ENCODE assay signal across 8 mouse cellular contexts in the genomic region with DNA sequence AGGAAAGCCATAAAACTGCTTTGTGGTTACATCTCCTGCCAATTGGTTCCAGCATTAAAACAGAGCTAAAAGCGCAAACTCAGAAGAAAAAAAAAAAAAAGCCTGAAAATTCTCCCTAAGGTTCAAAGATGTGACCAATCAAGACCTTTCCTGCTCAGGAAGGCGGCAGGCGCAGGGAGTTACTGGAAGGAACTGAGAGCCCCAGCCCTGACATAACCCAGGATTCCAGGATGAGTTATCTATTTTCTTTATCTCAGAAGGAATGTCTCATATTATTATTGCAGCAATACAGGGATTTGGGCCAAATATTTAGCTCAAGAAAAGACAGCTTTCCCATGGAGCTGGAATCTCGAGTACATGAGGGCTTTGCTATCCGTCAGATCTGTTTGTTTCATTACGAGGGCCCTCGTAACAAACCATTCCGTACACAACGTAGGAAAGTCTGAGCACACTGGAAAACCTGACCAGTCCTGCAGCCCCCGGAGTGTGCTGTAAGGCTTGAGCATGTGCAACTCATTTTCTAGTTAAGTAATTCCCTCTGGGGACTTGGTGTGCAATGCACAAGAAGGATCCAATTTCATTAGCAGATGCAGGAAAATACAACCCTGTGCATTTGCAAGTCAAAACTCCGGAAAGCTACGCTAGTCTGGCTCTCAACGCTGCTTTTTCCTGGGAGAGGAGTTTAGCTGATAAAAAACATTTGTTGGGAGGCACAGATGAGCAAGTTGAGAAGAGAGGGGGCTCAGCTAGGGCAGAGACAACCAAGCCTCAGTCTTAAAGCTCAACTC. TPM values are rescaled to one million over a fixed set of nuclear protein-coding genes. Genes with fewer than 3 reads are reported as not detected.
DNase-seq lines count a peak whose midpoint lies in the region; ATAC-seq lines count a peak whose summit lies in the region.

No protein-coding gene starts in this region.

- H3K27ac ChIP-seq in embryonic facial prominence, embryonic 14.5 days (replicated peaks; ENCODE audit: low read depth, low read length), result peak overlapping the region; percentile 99
- peak overlapping the region; percentile 92 for H3K27ac ChIP-seq in heart, embryonic 16.5 days (ENCODE audit: low read length)

- peak; percentile 92 for ATAC-seq in embryonic facial prominence, embryonic 14.5 days (ENCODE audit: low read depth)
- ATAC-seq in heart, embryonic 16.5 days (replicated peaks; ENCODE audit: extremely low read depth, insufficient read depth, low FRiP score), result peak; percentile 53
- no peak for ATAC-seq in cerebellum, adult (ENCODE audit: insufficient number of reproducible peaks, low FRiP score, low TSS enrichment)

- H3K4me3 ChIP-seq in embryonic facial prominence, embryonic 14.5 days (ENCODE audit: low read depth, low read length), result peak overlapping the region; percentile 56
- H3K4me3 ChIP-seq in heart, embryonic 16.5 days (ENCODE audit: low read length), result peak overlapping the region; percentile 63

- H3K27me3 ChIP-seq in embryonic facial prominence, embryonic 14.5 days (replicated peaks; ENCODE audit: control insufficient read depth, insufficient read depth, low read length), result no peaks in the 10 kb centered on the region
- H3K27me3 ChIP-seq in heart, embryonic 16.5 days (ENCODE audit: control insufficient read depth, insufficient read depth, low read length), result no peaks in the 10 kb centered on the region

- H3K4me1 ChIP-seq in embryonic facial prominence, embryonic 14.5 days (ENCODE audit: control insufficient read depth, insufficient read depth, low read length), result peaks cover 11% of the 10 kb centered on the region
- H3K4me1 ChIP-seq in heart, embryonic 16.5 days (ENCODE audit: control insufficient read depth, insufficient read depth, low read length), result peaks cover 14% of the 10 kb centered on the region

- H3K9me3 ChIP-seq in embryonic facial prominence, embryonic 14.5 days (ENCODE audit: control insufficient read depth, low read length), result no peaks in the 10 kb centered on the region
- peaks cover 3% of the 10 kb centered on the region; the same call in 1 of the 2 replicates for H3K9me3 ChIP-seq in heart, embryonic 16.5 days (replicated peaks; ENCODE audit: control insufficient read depth, low read length)

- WGBS in embryonic facial prominence, embryonic 14.5 days, result 8% methylated on average over 13 of the region's 13 CpGs
- WGBS in heart, embryonic 16.5 days, result 18% methylated on average over 13 of the region's 13 CpGs

- H3K4me2 ChIP-seq in embryonic facial prominence, embryonic 14.5 days (ENCODE audit: low read depth, low read length), result peak overlapping the region; percentile 77
- H3K4me2 ChIP-seq in heart, embryonic 16.5 days (ENCODE audit: low read depth, low read length), result peak overlapping the region; percentile 81

- H3K36me3 ChIP-seq in embryonic facial prominence, embryonic 14.5 days (ENCODE audit: control insufficient read depth, insufficient read depth, low read length), result peaks cover 19% of the 10 kb centered on the region
- peaks cover 12% of the 10 kb centered on the region for H3K36me3 ChIP-seq in heart, embryonic 16.5 days (ENCODE audit: control insufficient read depth, insufficient read depth)

- DNase-seq in layer of hippocampus, adult 9-11 months, result peak; percentile 21
- DNase-seq in layer of hippocampus, postnatal 25 days (ENCODE audit: extremely low spot score in 1 of 2, low spot score in 1 of 2), result no peak
- DNase-seq in embryonic facial prominence, embryonic 14.5 days (ENCODE audit: low spot score), result peak; percentile 98
- DNase-seq in kidney, postnatal 14 days, result peak; percentile 73
- DNase-seq in mesoderm, embryonic 11.5 days (ENCODE audit: low read depth, low spot score), result peak; percentile 86
- no peak for DNase-seq in thymus, postnatal 4 days

- H3K9ac ChIP-seq in embryonic facial prominence, embryonic 14.5 days (ENCODE audit: low read depth, low read length), result peak overlapping the region; percentile 85
- H3K9ac ChIP-seq in heart, embryonic 16.5 days (ENCODE audit: low read length), result peak overlapping the region; percentile 84

RNA-seq across cellular contexts. Expression of gene Cers5, which starts 45.8 kb away (rescaled TPM):
- total RNA-seq in layer of hippocampus, postnatal 25 days (2021), result 10 to 100 TPM; 29.0 to 34.0 TPM
- polyA plus RNA-seq in embryonic facial prominence, embryonic 14.5 days (2014; fragmentation: Nextera tagmentation; extraction: Ambion mirVana), result 70.3 and 81.1 TPM in 2 replicates
- 50.7 and 51.6 TPM in 2 replicates for polyA plus RNA-seq in heart, embryonic 16.5 days (2015; fragmentation: Nextera tagmentation; extraction: Ambion mirVana)

RNA-seq across cellular contexts. Expression of gene Lima1, which starts 56.7 kb away (rescaled TPM):
- total RNA-seq in layer of hippocampus, postnatal 25 days (2021), result 10 to 100 TPM; 10.1 to 13.8 TPM
- 66.6 and 72.6 TPM in 2 replicates for polyA plus RNA-seq in embryonic facial prominence, embryonic 14.5 days (2014; fragmentation: Nextera tagmentation; extraction: Ambion mirVana)
- polyA plus RNA-seq in heart, embryonic 16.5 days (2015; fragmentation: Nextera tagmentation; extraction: Ambion mirVana), result 19.9 TPM in 2 replicates

Comparison
In these comparisons a context has a peak if more than half of its experiments do, and no peak if none do; other contexts are left out.
1. DNase-seq: peak in layer of hippocampus, adult 9-11 months (single experiment), embryonic facial prominence, embryonic 14.5 days (single experiment), kidney, postnatal 14 days (single experiment) and mesoderm, embryonic 11.5 days (single experiment); none in layer of hippocampus, postnatal 25 days (0 of 2) and thymus, postnatal 4 days (single experiment).